Mouse (Mus musculus) CH12.LX (cell line): ENCODE measurements at regions not wholly inside any gene's neighbourhood (a gene's known extent, or its start where the extent isn't known, plus 50 kb on each side); places are given as distances from the start of the nearest gene placed in this dataset.

Source experiments
- CTCF ChIP-seq, 2 experiments: IDR thresholded peaks in 1 of 2; conservative IDR thresholded peaks in 1 of 2; 2 replicates each; pipeline ENCODE4 v1.5.1; 2011 to 2012; ENCODE audit warnings: low read depth in 2 of 2, low read length in 2 of 2, improper control_type of control experiment in 1 of 2, inconsistent platforms in 1 of 2, mild to moderate bottlenecking in 1 of 2, moderate library complexity in 1 of 2
- EP300 ChIP-seq: IDR thresholded peaks from 2 replicates; pipeline ENCODE4 v1.6.1; 2011; ENCODE audit warnings: low read length, improper control_type of control experiment
- GABPA ChIP-seq: IDR thresholded peaks from 2 replicates; pipeline ENCODE4 v1.6.1; 2012; ENCODE audit warnings: low read depth, low read length, improper control_type of control experiment, inconsistent platforms; ENCODE audit not compliant: insufficient replicate concordance
- HCFC1 ChIP-seq: IDR thresholded peaks from 2 replicates; pipeline ENCODE4 v1.6.1; 2012; ENCODE audit warnings: low read depth, mild to moderate bottlenecking, inconsistent platforms, low read length, improper control_type of control experiment
- MAX ChIP-seq: IDR thresholded peaks from 2 replicates; pipeline ENCODE4 v1.6.1; 2011; ENCODE audit warnings: low read length, improper control_type of control experiment
- MAZ ChIP-seq: IDR thresholded peaks from 2 replicates; pipeline ENCODE4 v1.6.1; 2012; ENCODE audit warnings: low read depth, mild to moderate bottlenecking, inconsistent platforms, low read length, improper control_type of control experiment, moderate library complexity
- POLR2AphosphoS2 ChIP-seq: IDR thresholded peaks from 2 replicates; pipeline ENCODE4 v1.6.1; 2011; ENCODE audit warnings: low read depth, low read length, improper control_type of control experiment
- RCOR1 ChIP-seq: conservative IDR thresholded peaks from 2 replicates; pipeline ENCODE4 v1.6.1; 2012; ENCODE audit warnings: low read depth, mild to moderate bottlenecking, inconsistent platforms, low read length, improper control_type of control experiment
- TBP ChIP-seq: conservative IDR thresholded peaks from 2 replicates; pipeline ENCODE4 v1.6.1; 2011; ENCODE audit warnings: low read depth, low read length, improper control_type of control experiment
- TCF12 ChIP-seq: IDR thresholded peaks from 2 replicates; pipeline ENCODE4 v1.6.1; 2014; ENCODE audit warnings: low read depth, mild to moderate bottlenecking, inconsistent platforms, low read length, improper control_type of control experiment
- UBTF ChIP-seq: IDR thresholded peaks from 2 replicates; pipeline ENCODE4 v1.6.1; 2012; ENCODE audit warnings: low read depth, mild to moderate bottlenecking, inconsistent platforms, low read length, improper control_type of control experiment, moderate library complexity
- USF1 ChIP-seq: IDR thresholded peaks from 2 replicates; pipeline ENCODE4 v1.6.1; 2014; ENCODE audit warnings: low read depth, mild to moderate bottlenecking, inconsistent platforms, low read length, improper control_type of control experiment
- USF2 ChIP-seq: conservative IDR thresholded peaks from 2 replicates; pipeline ENCODE4 v1.6.1; 2011; ENCODE audit warnings: low read depth, low read length, improper control_type of control experiment

GRCm38 (mm10) chr3:56963251-56963650 lies 338.5 kb downstream of the Tm4sf1 start:
- no peak for TF ChIP-seq CTCF (conservative IDR thresholded peaks at IDR 0.05 in 1 of 2, IDR thresholded peaks at IDR 0.05 in 1 of 2; ENCODE audit: low read depth in 2 of 2, low read length in 2 of 2)
- no peak for TF ChIP-seq POLR2AphosphoS2
- TF ChIP-seq UBTF = no peak
- TF ChIP-seq EP300 = no peak
- TF ChIP-seq USF1 = no peak
- no peak for TF ChIP-seq MAZ
- no peak for TF ChIP-seq USF2
- TF ChIP-seq TBP = no peak
- TF ChIP-seq RCOR1 = no peak
- TF ChIP-seq GABPA = no peak
- TF ChIP-seq TCF12 = no peak
- TF ChIP-seq MAX = no peak
- no peak for TF ChIP-seq HCFC1
